Mouse (Mus musculus) stomach, embryonic 15.5 days (tissue): Measurements from ENCODE around the gene Gm13271. TPM values are rescaled to one million over a fixed set of nuclear protein-coding genes. Genes with fewer than 3 reads are reported as not detected.
"Not testable (repeated sequence)": the region's sequence is repeated elsewhere in the genome, so short reads cannot be mapped to it uniquely, and the experiment has no call there.

Experiments
- ATAC-seq: fragments of 200-750 bp; cut with Nextera tagmentation; 2 replicates; pipeline ENCODE4 v1.8.0; 2017; ENCODE audit warnings: low read depth, moderate number of reproducible peaks, moderate TSS enrichment; ENCODE audit not compliant: insufficient read depth, low FRiP score
- H3K27ac ChIP-seq: fragments of 300-500 bp; sonication (generic); 2 replicates; pipeline ENCODE4 v1.5.1; 2015; ENCODE audit warnings: mild to moderate bottlenecking, inconsistent platforms
- H3K27me3 ChIP-seq: fragments of 300-500 bp; sonication (generic); replicated peaks from 2 replicates; pipeline ENCODE4 v1.6.1; 2015; ENCODE audit warnings: inconsistent platforms
- H3K36me3 ChIP-seq: fragments of 300-500 bp; sonication (generic); 2 replicates; pipeline ENCODE4 v1.6.1; 2015; ENCODE audit warnings: inconsistent platforms
- H3K4me1 ChIP-seq: fragments of 300-500 bp; sonication (generic); 2 replicates; pipeline ENCODE4 v1.6.1; 2015; ENCODE audit warnings: inconsistent platforms
- H3K4me2 ChIP-seq: fragments of 300-500 bp; sonication (generic); 2 replicates; pipeline ENCODE4 v1.6.1; 2015; ENCODE audit warnings: mild to moderate bottlenecking, inconsistent platforms
- H3K4me3 ChIP-seq: fragments of 300-500 bp; sonication (generic); replicated peaks from 2 replicates; pipeline ENCODE4 v1.5.1; 2015; ENCODE audit warnings: inconsistent platforms
- H3K9ac ChIP-seq: fragments of 300-500 bp; sonication (generic); 2 replicates; pipeline ENCODE4 v1.6.1; 2015; ENCODE audit warnings: inconsistent platforms
- H3K9me3 ChIP-seq: fragments of 300-500 bp; sonication (generic); 2 replicates; pipeline ENCODE4 v1.6.1; 2016; ENCODE audit warnings: inconsistent platforms
- WGBS: fragments of 180-500 bp; shearing (Covaris S2); methylation state at CpG from one replicate; pipeline ENCODE4 v1.1.7; 2015; 5-methylcytosine and 5-hydroxymethylcytosine counted together
- polyA plus RNA-seq: library from polyadenylated mRNA; unstranded; fragments of >200 nt; fragmentation: Nextera tagmentation; extraction: Ambion mirVana; gene quantifications from 2 replicates; pipeline ENCODE4 v1.2.1, GENCODE M21; 2015

Gm13271 gene
- polyA plus RNA-seq, result not detected in 2 replicates

GRCm38 (mm10) chr4:88754818-88755340 lies at the start of gene Gm13271:
TSS of gene Gm13271 (plus strand) at chr4:88754868.
- WGBS, result 75% methylated on average over 15 of the region's 15 CpGs
- H3K4me2 ChIP-seq, H3K27me3 ChIP-seq, ATAC-seq, H3K9ac ChIP-seq, H3K36me3 ChIP-seq, H3K4me3 ChIP-seq, H3K9me3 ChIP-seq, H3K4me1 ChIP-seq, H3K27ac ChIP-seq: not testable (repeated sequence)

DNA sequence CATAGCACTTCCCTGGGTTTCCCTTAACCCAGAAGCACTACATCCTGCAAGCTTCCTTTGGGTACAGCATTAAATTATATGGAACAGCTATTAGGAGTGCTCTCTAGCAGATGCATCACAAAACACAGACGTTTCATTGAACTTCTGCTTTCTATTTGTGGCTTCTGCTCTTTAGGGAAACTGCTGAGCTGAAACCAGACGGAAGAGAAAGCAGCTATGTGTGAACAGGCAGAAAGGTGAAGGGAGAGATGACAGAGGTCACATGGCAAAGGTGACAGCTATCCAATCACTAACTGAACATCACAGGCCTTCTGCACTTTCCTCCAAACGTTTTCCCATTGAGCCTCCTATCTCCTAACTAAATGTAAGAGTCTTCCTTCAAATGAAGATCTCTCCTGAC lies 48.7 kb upstream of the Gm13271 start:
- Histone ChIP-seq H3K4me1 (no peaks in the 10 kb centered on the region), H3K9me3 (no peaks in the 10 kb centered on the region), H3K4me2 (no peak overlapping the region), H3K36me3 (no peaks in the 10 kb centered on the region), H3K27ac (no peak overlapping the region), H3K27me3 (no peaks in the 10 kb centered on the region), H3K4me3 (no peak overlapping the region), H3K9ac (no peak overlapping the region)
- WGBS, result 36% methylated on average over 3 of the region's 3 CpGs
- no peak for ATAC-seq

- Histone ChIP-seq H3K4me3 (no peak overlapping the region), H3K9me3 (no peaks in the 10 kb centered on the region), H3K4me1 (no peaks in the 10 kb centered on the region), H3K9ac (no peak overlapping the region), H3K27me3 (no peaks in the 10 kb centered on the region), H3K4me2 (no peak overlapping the region), H3K27ac (no peak overlapping the region), H3K36me3 (no peaks in the 10 kb centered on the region)
- no peak for ATAC-seq
- 98% methylated on average over 1 of the region's 1 CpGs for WGBS
These were observed 47.4 kb upstream of the Gm13271 start for GRCm38 (mm10) chr4:88707128-88707826.

DNA sequence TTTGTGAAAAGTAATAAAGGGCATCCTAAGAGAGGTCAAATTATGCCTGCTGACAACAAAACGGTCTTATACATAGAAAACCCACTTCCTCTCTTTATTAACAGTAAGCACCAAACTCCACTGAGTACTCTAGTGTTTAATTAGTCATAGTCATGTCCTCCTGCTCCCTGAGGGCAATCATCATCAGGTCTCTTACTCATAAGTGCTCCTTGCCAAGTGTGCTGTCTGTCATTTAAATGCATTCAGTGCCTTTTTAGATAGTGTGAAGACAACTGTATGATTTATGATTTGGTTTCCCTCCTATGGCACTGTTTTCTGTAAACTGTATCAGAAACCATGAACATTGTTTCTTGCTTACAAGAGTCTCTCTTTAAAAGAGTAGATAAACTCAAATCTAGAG lies 40.4 kb upstream of the Gm13271 start:
- no peak overlapping the region for H3K27ac ChIP-seq
- H3K36me3 ChIP-seq, result peaks cover 12% of the 10 kb centered on the region; the same call in 1 of the 2 replicates
- no peak overlapping the region for H3K9ac ChIP-seq
- H3K9me3 ChIP-seq, result no peaks in the 10 kb centered on the region
- H3K27me3 ChIP-seq, result no peaks in the 10 kb centered on the region
- no peak for ATAC-seq
- H3K4me3 ChIP-seq, result no peak overlapping the region
- 78% methylated on average over 1 of the region's 1 CpGs for WGBS
- no peak overlapping the region for H3K4me2 ChIP-seq
- H3K4me1 ChIP-seq, result peaks cover 8% of the 10 kb centered on the region

DNA sequence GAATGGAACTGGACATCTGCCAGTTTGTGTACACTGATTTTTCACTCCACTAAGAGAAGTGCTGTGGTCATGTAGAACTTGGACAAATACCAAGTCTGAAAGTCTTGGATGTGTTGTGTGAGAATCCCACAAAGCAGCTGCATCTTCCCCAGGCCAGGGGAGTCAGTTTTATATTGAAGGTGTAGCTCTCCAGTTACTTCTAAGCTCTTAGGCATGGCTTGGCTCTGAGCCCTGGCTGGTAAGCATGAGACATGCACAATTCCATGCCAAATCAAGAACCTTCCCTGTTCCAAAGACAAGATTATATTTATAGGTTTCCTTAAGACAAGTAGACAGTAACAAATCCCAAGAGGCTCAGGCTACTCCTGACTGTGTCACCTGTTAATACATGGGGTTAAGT lies 39.6 kb upstream of the Gm13271 start:
- no peak overlapping the region for H3K4me2 ChIP-seq
- no peak overlapping the region for H3K27ac ChIP-seq
- H3K9me3 ChIP-seq, result no peaks in the 10 kb centered on the region
- no peaks in the 10 kb centered on the region for H3K27me3 ChIP-seq
- ATAC-seq, result no peak
- no peak overlapping the region for H3K9ac ChIP-seq
- no peak overlapping the region for H3K4me3 ChIP-seq
- H3K4me1 ChIP-seq, result peaks cover 9% of the 10 kb centered on the region
- H3K36me3 ChIP-seq, result peaks cover 12% of the 10 kb centered on the region; the same call in 1 of the 2 replicates

GRCm38 (mm10) chr4:88718715-88719114 lies 36.0 kb upstream of the Gm13271 start:
- H3K27me3 ChIP-seq, result no peaks in the 10 kb centered on the region
- peaks cover 21% of the 10 kb centered on the region for H3K4me1 ChIP-seq
- WGBS, result 22% methylated on average over 1 of the region's 1 CpGs
- H3K36me3 ChIP-seq, result peaks cover 9% of the 10 kb centered on the region; the same call in 1 of the 2 replicates
- peak overlapping the region; percentile 53 for H3K4me2 ChIP-seq
- H3K9me3 ChIP-seq, result no peaks in the 10 kb centered on the region
- no peak overlapping the region for H3K9ac ChIP-seq
- ATAC-seq, result no peak
- peak overlapping the region; percentile 29 for H3K4me3 ChIP-seq
- H3K27ac ChIP-seq, result 0 out of 2 replicates have a peak overlapping the region, but pooled peaks have one; percentile 13

- peaks cover 18% of the 10 kb centered on the region for H3K4me1 ChIP-seq
- H3K4me2 ChIP-seq, result peak within 1 kb of the TSS; percentile 57
- no peaks in the 10 kb centered on the region for H3K9me3 ChIP-seq
- under 1% methylated on average over 82 of the region's 82 CpGs for whole genome bisulfite sequencing
- no peaks in the 10 kb centered on the region for H3K36me3 ChIP-seq
- peak; percentile 96 for ATAC-seq
- peak within 1 kb of the TSS; percentile 62 for H3K4me3 ChIP-seq
- peak within 1 kb of the TSS; percentile 63 for H3K9ac ChIP-seq
- peak within 1 kb of the TSS; percentile 93 for H3K27ac ChIP-seq
- H3K27me3 ChIP-seq, result no peaks in the 10 kb centered on the region
These were observed 32.6 kb upstream of the Gm13271 start, which contains the start of the genes Gm26566 and Klhl9 for GRCm38 (mm10) chr4:88721791-88722721. TSS of gene Gm26566 (plus strand) at chr4:88721805. TSS of gene Klhl9 (minus strand) at chr4:88722465.

DNA sequence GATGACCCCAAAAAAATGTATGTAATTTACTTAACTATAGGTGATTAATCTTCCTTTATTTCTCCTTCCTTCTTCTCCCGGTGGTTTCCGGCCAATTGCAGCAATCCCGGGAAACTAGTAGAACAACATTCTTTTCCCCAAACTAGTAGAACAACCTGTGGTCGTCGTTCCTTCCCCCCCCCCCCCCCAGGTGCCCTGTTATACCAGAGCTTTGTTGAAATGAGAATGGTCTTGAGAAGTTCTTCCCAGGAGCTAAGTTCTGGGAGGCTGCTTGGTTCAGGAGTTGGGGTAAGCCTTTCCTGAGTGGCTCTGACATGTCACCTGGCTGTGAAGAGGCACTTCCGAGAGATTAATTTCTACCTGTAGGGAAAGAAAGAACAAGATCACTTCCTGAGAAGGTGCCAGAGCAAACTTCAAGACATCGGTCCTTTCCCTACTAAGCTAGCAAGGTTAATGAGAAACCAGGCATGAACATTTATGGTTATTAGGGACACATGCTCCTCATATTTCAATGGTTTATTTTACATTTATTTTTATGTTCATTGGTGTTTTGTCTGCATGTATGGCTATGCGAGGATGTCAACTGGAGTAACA lies 31.1 kb upstream of the Gm13271 start:
- H3K4me2 ChIP-seq, result no peak overlapping the region
- peaks cover 15% of the 10 kb centered on the region for H3K4me1 ChIP-seq
- H3K36me3 ChIP-seq, result no peaks in the 10 kb centered on the region
- H3K4me3 ChIP-seq, result no peak overlapping the region
- ATAC-seq, result no peak
- 51% methylated on average over 8 of the region's 8 CpGs for WGBS
- no peaks in the 10 kb centered on the region for H3K27me3 ChIP-seq
- H3K27ac ChIP-seq, result peak overlapping the region; percentile 69; the same call in 1 of the 2 replicates
- H3K9me3 ChIP-seq, result no peaks in the 10 kb centered on the region
- no peak overlapping the region for H3K9ac ChIP-seq

- H3K4me2 ChIP-seq, result no peak overlapping the region
- no peaks in the 10 kb centered on the region for H3K4me1 ChIP-seq
- WGBS, result 73% methylated on average over 6 of the region's 6 CpGs
- H3K9me3 ChIP-seq, result no peaks in the 10 kb centered on the region
- no peak overlapping the region for H3K27ac ChIP-seq
- no peak overlapping the region for H3K9ac ChIP-seq
- H3K36me3 ChIP-seq, result no peaks in the 10 kb centered on the region
- H3K27me3 ChIP-seq, result no peaks in the 10 kb centered on the region
- no peak overlapping the region for H3K4me3 ChIP-seq
- no peak for ATAC-seq
These were observed 27.9 kb upstream of the Gm13271 start for GRCm38 (mm10) chr4:88726727-88727126.

DNA sequence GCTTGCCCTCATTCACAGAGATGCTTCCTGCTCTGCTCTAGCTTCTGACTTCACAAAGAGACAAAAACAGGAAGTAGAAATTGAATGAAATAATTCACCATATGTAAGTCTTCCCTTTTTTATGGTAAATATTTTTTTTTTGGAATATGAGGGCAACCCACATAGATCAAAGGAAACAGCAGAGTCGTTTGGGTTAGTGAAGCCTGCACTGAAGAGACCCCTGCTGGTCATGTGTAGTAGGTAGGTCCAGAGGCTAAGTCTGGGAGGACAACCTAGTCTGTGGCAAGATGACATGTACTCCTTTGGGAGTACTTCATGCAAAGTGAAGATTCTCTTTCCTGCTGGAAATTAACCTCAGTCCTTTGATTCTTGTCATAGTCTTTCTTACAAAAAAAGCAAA lies 27.3 kb upstream of the Gm13271 start:
- H3K27ac ChIP-seq, result no peak overlapping the region
- H3K27me3 ChIP-seq, result no peaks in the 10 kb centered on the region
- H3K9ac ChIP-seq, result no peak overlapping the region
- H3K4me2 ChIP-seq, result no peak overlapping the region
- H3K36me3 ChIP-seq, result no peaks in the 10 kb centered on the region
- 0% methylated on average over 1 of the region's 1 CpGs for WGBS
- H3K4me1 ChIP-seq, result no peaks in the 10 kb centered on the region
- no peaks in the 10 kb centered on the region for H3K9me3 ChIP-seq
- no peak for ATAC-seq
- no peak overlapping the region for H3K4me3 ChIP-seq

DNA sequence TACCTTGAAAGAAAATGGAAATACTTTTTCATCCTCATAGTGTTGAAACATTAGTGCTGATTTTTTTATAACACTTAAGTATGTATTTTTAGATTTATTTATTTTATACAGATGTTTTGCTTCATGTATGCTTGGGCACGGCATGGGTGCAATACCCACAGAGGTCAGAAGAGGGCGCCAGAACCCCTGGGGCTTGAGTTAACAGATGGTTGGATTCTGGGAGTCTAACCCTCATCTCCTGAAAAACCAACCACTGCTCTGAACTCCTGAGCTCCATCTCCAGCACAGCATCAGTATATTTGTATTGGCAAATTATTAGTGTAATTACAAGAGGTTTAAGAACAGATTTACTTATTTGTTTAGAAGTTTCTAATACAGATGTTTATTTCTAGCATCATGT lies 16.2 kb upstream of the Gm13271 start:
- ATAC-seq, result no peak
- no peak overlapping the region for H3K4me2 ChIP-seq
- H3K36me3 ChIP-seq, result no peaks in the 10 kb centered on the region
- WGBS, result 6% methylated on average over 2 of the region's 2 CpGs
- no peaks in the 10 kb centered on the region for H3K9me3 ChIP-seq
- H3K27me3 ChIP-seq, result no peaks in the 10 kb centered on the region
- no peak overlapping the region for H3K9ac ChIP-seq
- H3K4me3 ChIP-seq, result no peak overlapping the region
- 0 out of 2 replicates have a peak, but pooled peaks cover 4% of the 10 kb centered on the region for H3K4me1 ChIP-seq
- H3K27ac ChIP-seq, result no peak overlapping the region
